Mouse (Mus musculus) kidney, postnatal 0 days (tissue): ENCODE measurements around the gene Cacnb4. TPM values are rescaled to one million over a fixed set of nuclear protein-coding genes. Genes with fewer than 3 reads are reported as not detected.

ENCODE experiments used
- ATAC-seq: fragments of 200-750 bp; cut with Nextera tagmentation; replicated peaks from 2 replicates; pipeline ENCODE4 v1.8.0; 2017; ENCODE audit warnings: low read depth, moderate number of reproducible peaks, moderate TSS enrichment, moderate library complexity; ENCODE audit not compliant: low FRiP score
- DNase-seq: peaks from one replicate; pipeline ENCODE4 v3.0.0-alpha.2; 2016; ENCODE audit warnings: low spot score
- H3K27ac ChIP-seq: fragments of 300-500 bp; sonication (generic); 2 replicates; pipeline ENCODE4 v1.5.1; 2014; ENCODE audit warnings: mild to moderate bottlenecking
- H3K27me3 ChIP-seq: fragments of 300-500 bp; sonication (generic); 2 replicates; pipeline ENCODE4 v1.6.1; 2014; ENCODE audit warnings: low read length, mixed read lengths; ENCODE audit not compliant: insufficient read depth
- H3K36me3 ChIP-seq: fragments of 300-500 bp; sonication (generic); 2 replicates; pipeline ENCODE4 v1.6.1; 2014; ENCODE audit warnings: low read length, mixed read lengths; ENCODE audit not compliant: insufficient read depth
- H3K4me1 ChIP-seq: fragments of 300-500 bp; sonication (generic); replicated peaks from 2 replicates; pipeline ENCODE4 v1.6.1; 2014; ENCODE audit warnings: antibody characterized with exemption, low read length, mixed read lengths; ENCODE audit not compliant: insufficient read depth
- H3K4me2 ChIP-seq: fragments of 300-500 bp; sonication (generic); 2 replicates; pipeline ENCODE4 v1.6.1; 2014; ENCODE audit warnings: mild to moderate bottlenecking, low read length, moderate library complexity, mixed read lengths
- H3K4me3 ChIP-seq: fragments of 300-500 bp; sonication (generic); replicated peaks from 2 replicates; pipeline ENCODE4 v1.5.1; 2014; ENCODE audit warnings: low read depth, low read length
- H3K9ac ChIP-seq: fragments of 300-500 bp; sonication (generic); 2 replicates; pipeline ENCODE4 v1.6.1; 2014; ENCODE audit warnings: low read depth, low read length
- H3K9me3 ChIP-seq: fragments of 300-500 bp; sonication (generic); replicated peaks from 2 replicates; pipeline ENCODE4 v1.6.1; 2016; ENCODE audit warnings: low read length, inconsistent platforms, mixed read lengths
- CTCF ChIP-seq: IDR thresholded peaks from 2 replicates; pipeline ENCODE4 v1.5.1; 2016; ENCODE audit warnings: antibody characterized with exemption, low read depth, mild to moderate bottlenecking, moderate library complexity
- WGBS: fragments of 180-500 bp; shearing (Covaris S2); extraction: QIAGEN DNeasy Blood & Tissue Kit; methylation state at CpG from one replicate; pipeline ENCODE4 v1.1.7; 2014; 5-methylcytosine and 5-hydroxymethylcytosine counted together
- polyA plus RNA-seq: library from polyadenylated mRNA; unstranded; fragments of >200 nt; fragmentation: Nextera tagmentation; extraction: Ambion mirVana; gene quantifications from 2 replicates; pipeline ENCODE4 v1.2.1, GENCODE M21; 2015

The Cacnb4 gene
- polyA plus RNA-seq, 1 experiment from 2014 or later = 2.0 TPM

- no peak overlapping the region for H3K4me3 ChIP-seq
- no peak overlapping the region for H3K4me2 ChIP-seq
- whole genome bisulfite sequencing = 90% methylated on average over 4 of the region's 4 CpGs
- no peak for ATAC-seq
- H3K9me3 ChIP-seq = no peaks in the 10 kb centered on the region
- H3K9ac ChIP-seq = no peak overlapping the region
- H3K36me3 ChIP-seq = no peaks in the 10 kb centered on the region
- no peaks in the 10 kb centered on the region for H3K27me3 ChIP-seq
- TF ChIP-seq CTCF = no peak
- DNase-seq = no peak
- H3K27ac ChIP-seq = no peak overlapping the region
- H3K4me1 ChIP-seq = no peaks in the 10 kb centered on the region
Measured at GRCm38 (mm10) chr2:52536511-52536910, 140.1 kb downstream of the Cacnb4 start.

DNA sequence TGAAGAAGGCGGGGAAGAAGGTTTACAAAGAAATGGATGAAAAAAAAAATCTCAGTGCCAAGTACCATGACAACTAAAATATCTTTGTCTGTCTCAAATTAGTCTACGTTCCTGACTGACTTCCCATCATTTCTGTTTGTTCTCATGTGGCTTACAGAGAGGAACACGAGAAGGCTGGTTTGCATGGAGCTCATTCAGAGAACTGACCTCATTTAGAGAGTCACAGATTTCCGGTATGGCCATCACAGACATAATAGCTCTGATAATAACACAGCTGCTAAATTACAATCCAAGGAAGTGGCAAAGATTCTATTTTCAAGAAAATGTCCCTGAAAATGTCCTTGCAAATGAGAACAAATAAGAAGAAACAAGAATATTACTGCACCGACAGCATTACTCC is 142.9 kb downstream of the Cacnb4 start:
- Histone ChIP-seq H3K4me1 (no peaks in the 10 kb centered on the region), H3K4me3 (no peak overlapping the region), H3K9me3 (no peaks in the 10 kb centered on the region), H3K9ac (no peak overlapping the region), H3K27me3 (no peaks in the 10 kb centered on the region), H3K36me3 (no peaks in the 10 kb centered on the region), H3K4me2 (no peak overlapping the region), H3K27ac (no peak overlapping the region)
- ATAC-seq (no peak), DNase-seq (no peak)
- 69% methylated on average over 5 of the region's 5 CpGs for WGBS
- TF ChIP-seq CTCF = no peak

- H3K27me3 ChIP-seq = no peaks in the 10 kb centered on the region
- DNase-seq (no peak), ATAC-seq (no peak)
- no peak overlapping the region for H3K4me3 ChIP-seq
- H3K27ac ChIP-seq = no peak overlapping the region
- no peaks in the 10 kb centered on the region for H3K36me3 ChIP-seq
- no peaks in the 10 kb centered on the region for H3K4me1 ChIP-seq
- H3K9ac ChIP-seq = no peak overlapping the region
- no peak for TF ChIP-seq CTCF
- H3K4me2 ChIP-seq = no peak overlapping the region
- H3K9me3 ChIP-seq = no peaks in the 10 kb centered on the region
- 86% methylated on average over 2 of the region's 2 CpGs for WGBS
Measured at GRCm38 (mm10) chr2:52530521-52530920, 146.1 kb downstream of the Cacnb4 start.

DNA sequence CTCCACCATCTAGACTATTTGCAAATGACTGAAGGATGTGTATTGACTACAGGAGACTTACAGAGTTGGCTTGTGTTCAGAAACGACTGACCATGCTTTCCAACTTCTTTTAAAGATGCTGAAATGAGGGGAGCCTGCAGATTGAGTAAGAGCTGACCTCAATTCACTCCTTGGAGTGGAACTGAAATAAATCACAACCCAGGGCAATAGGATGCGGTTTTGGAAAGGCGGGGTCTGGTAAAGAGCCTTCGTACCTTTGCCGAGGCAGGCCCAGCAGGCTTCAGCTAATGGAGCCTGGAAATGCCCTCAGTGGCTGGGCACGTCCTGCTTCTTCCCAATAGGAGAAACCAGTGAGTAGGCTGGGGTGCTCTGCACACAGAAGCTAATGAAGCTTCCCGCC is 147.4 kb downstream of the Cacnb4 start:
- no peak for TF ChIP-seq CTCF
- 73% methylated on average over 7 of the region's 7 CpGs for WGBS

GRCm38 (mm10) chr2:52525876-52526592 is 150.6 kb downstream of the Cacnb4 start:
- Histone ChIP-seq H3K4me2 (no peak overlapping the region), H3K27me3 (no peaks in the 10 kb centered on the region), H3K9me3 (no peaks in the 10 kb centered on the region), H3K36me3 (no peaks in the 10 kb centered on the region), H3K9ac (no peak overlapping the region), H3K27ac (no peak overlapping the region), H3K4me1 (no peaks in the 10 kb centered on the region), H3K4me3 (no peak overlapping the region)
- ATAC-seq (no peak), DNase-seq (no peak)
- WGBS = 78% methylated on average over 11 of the region's 11 CpGs
- no peak for TF ChIP-seq CTCF

More for the DNA sequence above, 147.4 kb downstream of the Cacnb4 start:
- no peak overlapping the region for H3K4me3 ChIP-seq
- H3K27ac ChIP-seq = no peak overlapping the region
- no peak overlapping the region for H3K9ac ChIP-seq
- DNase-seq = no peak
- H3K9me3 ChIP-seq = no peaks in the 10 kb centered on the region
- H3K27me3 ChIP-seq = no peaks in the 10 kb centered on the region
- no peaks in the 10 kb centered on the region for H3K36me3 ChIP-seq
- ATAC-seq = no peak
- no peak overlapping the region for H3K4me2 ChIP-seq
- no peaks in the 10 kb centered on the region for H3K4me1 ChIP-seq

GRCm38 (mm10) chr2:52523056-52523715 is 153.4 kb downstream of the Cacnb4 start:
- 93% methylated on average over 7 of the region's 7 CpGs for WGBS
- Histone ChIP-seq H3K4me1 (no peaks in the 10 kb centered on the region), H3K9ac (no peak overlapping the region), H3K4me3 (no peak overlapping the region), H3K9me3 (no peaks in the 10 kb centered on the region), H3K4me2 (no peak overlapping the region), H3K27me3 (no peaks in the 10 kb centered on the region), H3K27ac (no peak overlapping the region), H3K36me3 (no peaks in the 10 kb centered on the region)
- ATAC-seq (no peak), DNase-seq (no peak)
- no peak for TF ChIP-seq CTCF
